Mouse (Mus musculus) intestine, embryonic 15.5 days (tissue): Measurements from ENCODE around the gene Jtb. TPM values are rescaled to one million over a fixed set of nuclear protein-coding genes. Genes with fewer than 3 reads are reported as not detected.

Experiments
- ATAC-seq: fragments of 200-750 bp; cut with Nextera tagmentation; 2 replicates; pipeline ENCODE4 v1.8.0; 2017; ENCODE audit warnings: moderate TSS enrichment, moderate library complexity
- H3K27ac ChIP-seq: fragments of 300-500 bp; sonication (generic); 2 replicates; pipeline ENCODE4 v1.5.1; 2015; ENCODE audit warnings: mild to moderate bottlenecking, inconsistent platforms
- H3K27me3 ChIP-seq: fragments of 300-500 bp; sonication (generic); replicated peaks from 2 replicates; pipeline ENCODE4 v1.6.1; 2015; ENCODE audit warnings: inconsistent platforms
- H3K36me3 ChIP-seq: fragments of 300-500 bp; sonication (generic); 2 replicates; pipeline ENCODE4 v1.6.1; 2015; ENCODE audit warnings: inconsistent platforms
- H3K4me1 ChIP-seq: fragments of 300-500 bp; sonication (generic); replicated peaks from 2 replicates; pipeline ENCODE4 v1.6.1; 2015; ENCODE audit warnings: inconsistent platforms
- H3K4me2 ChIP-seq: fragments of 300-500 bp; sonication (generic); replicated peaks from 2 replicates; pipeline ENCODE4 v1.6.1; 2015; ENCODE audit warnings: mild to moderate bottlenecking, inconsistent platforms
- H3K4me3 ChIP-seq: fragments of 300-500 bp; sonication (generic); replicated peaks from 2 replicates; pipeline ENCODE4 v1.5.1; 2015; ENCODE audit warnings: inconsistent platforms
- H3K9ac ChIP-seq: fragments of 300-500 bp; sonication (generic); 2 replicates; pipeline ENCODE4 v1.6.1; 2015; ENCODE audit warnings: inconsistent platforms
- H3K9me3 ChIP-seq: fragments of 300-500 bp; sonication (generic); 2 replicates; pipeline ENCODE4 v1.6.1; 2016; ENCODE audit warnings: inconsistent platforms
- WGBS: fragments of 180-500 bp; shearing (Covaris S2); methylation state at CpG from one replicate; pipeline ENCODE4 v1.1.7; 2015; 5-methylcytosine and 5-hydroxymethylcytosine counted together
- polyA plus RNA-seq: library from polyadenylated mRNA; unstranded; fragments of >200 nt; fragmentation: Nextera tagmentation; extraction: Ambion mirVana; gene quantifications from 2 replicates; pipeline ENCODE4 v1.2.1, GENCODE M21; 2015

Jtb gene
- polyA plus RNA-seq, 1 experiment from 2014 or later, result 111 TPM

- H3K4me1 ChIP-seq, result peaks cover 20% of the 10 kb centered on the region
- no peaks in the 10 kb centered on the region for H3K27me3 ChIP-seq
- no peak for ATAC-seq
- H3K4me3 ChIP-seq, result peak overlapping the region; percentile 60
- H3K9me3 ChIP-seq, result no peaks in the 10 kb centered on the region
- peak overlapping the region; percentile 73; the same call in 1 of the 2 replicates for H3K9ac ChIP-seq
- peak overlapping the region; percentile 82 for H3K4me2 ChIP-seq
- H3K36me3 ChIP-seq, result peaks cover 21% of the 10 kb centered on the region
- H3K27ac ChIP-seq, result no peak overlapping the region; the same call in 1 of the 2 replicates
- WGBS, result 66% methylated on average over 13 of the region's 13 CpGs
Measured at GRCm38 (mm10) chr3:90211475-90212398, 19.7 kb upstream of the Jtb start.

- Histone ChIP-seq H3K36me3 (peaks cover 21% of the 10 kb centered on the region), H3K27ac (no peak overlapping the region), H3K4me1 (peaks cover 20% of the 10 kb centered on the region), H3K4me3 (peak overlapping the region; percentile 60), H3K4me2 (peak overlapping the region; percentile 82), H3K9me3 (no peaks in the 10 kb centered on the region), H3K27me3 (no peaks in the 10 kb centered on the region), H3K9ac (peak overlapping the region; percentile 73)
- ATAC-seq, result no peak
- WGBS, result 11% methylated on average over 5 of the region's 5 CpGs
Measured at GRCm38 (mm10) chr3:90212723-90213122, 18.7 kb upstream of the Jtb start.

GRCm38 (mm10) chr3:90213377-90213866 lies 18.0 kb upstream of the Jtb start, which contains the start of the genes Rps27 and Rab13:
Gene Rps27 (minus strand): TSS chr3:90213651.
Gene Rab13 (plus strand): TSS chr3:90213695.
- ATAC-seq, result peak; percentile 96
- Histone ChIP-seq H3K4me2 (peak within 1 kb of the TSS; percentile 82), H3K9me3 (no peaks in the 10 kb centered on the region), H3K4me3 (peak within 1 kb of the TSS; percentile 60), H3K9ac (peak within 1 kb of the TSS; percentile 73), H3K27me3 (no peaks in the 10 kb centered on the region), H3K4me1 (peaks cover 20% of the 10 kb centered on the region), H3K27ac (peak within 1 kb of the TSS; percentile 64), H3K36me3 (peaks cover 19% of the 10 kb centered on the region)
- under 1% methylated on average over 42 of the region's 42 CpGs for WGBS

GRCm38 (mm10) chr3:90213956-90214684 lies 17.3 kb upstream of the Jtb start:
- no peaks in the 10 kb centered on the region for H3K9me3 ChIP-seq
- ATAC-seq, result peak; percentile 66
- H3K27me3 ChIP-seq, result no peaks in the 10 kb centered on the region
- H3K9ac ChIP-seq, result no peak overlapping the region; the same call in 1 of the 2 replicates
- H3K4me2 ChIP-seq, result peak overlapping the region; percentile 53
- 13% methylated on average over 12 of the region's 12 CpGs for WGBS
- peak overlapping the region; percentile 60 for H3K4me3 ChIP-seq
- peaks cover 12% of the 10 kb centered on the region for H3K36me3 ChIP-seq
- no peak overlapping the region for H3K27ac ChIP-seq
- H3K4me1 ChIP-seq, result peaks cover 20% of the 10 kb centered on the region

- H3K27me3 ChIP-seq, result no peaks in the 10 kb centered on the region
- 36% methylated on average over 1 of the region's 1 CpGs for WGBS
- peaks cover 3% of the 10 kb centered on the region; the same call in 1 of the 2 replicates for H3K36me3 ChIP-seq
- H3K4me1 ChIP-seq, result peaks cover 16% of the 10 kb centered on the region
- H3K9ac ChIP-seq, result no peak overlapping the region
- no peaks in the 10 kb centered on the region for H3K9me3 ChIP-seq
- no peak overlapping the region for H3K4me2 ChIP-seq
- no peak overlapping the region for H3K27ac ChIP-seq
- H3K4me3 ChIP-seq, result no peak overlapping the region
- ATAC-seq, result no peak
Measured at GRCm38 (mm10) chr3:90215825-90216380, 15.5 kb upstream of the Jtb start.

- Histone ChIP-seq H3K4me3 (peak overlapping the region; percentile 53), H3K4me1 (peaks cover 9% of the 10 kb centered on the region), H3K9ac (peak overlapping the region; percentile 55; the same call in 1 of the 2 replicates), H3K36me3 (0 out of 2 replicates have a peak, but pooled peaks cover 4% of the 10 kb centered on the region), H3K4me2 (peak overlapping the region; percentile 80), H3K27me3 (no peaks in the 10 kb centered on the region), H3K27ac (peak overlapping the region; percentile 89), H3K9me3 (no peaks in the 10 kb centered on the region)
- WGBS, result 9% methylated on average over 6 of the region's 6 CpGs
- peak; percentile 71 for ATAC-seq
Measured at GRCm38 (mm10) chr3:90220088-90220487, 11.3 kb upstream of the Jtb start.

- under 1% methylated on average over 20 of the region's 20 CpGs for WGBS
- H3K9ac ChIP-seq, result peak overlapping the region; percentile 55
- 0 out of 2 replicates have a peak, but pooled peaks cover 4% of the 10 kb centered on the region for H3K36me3 ChIP-seq
- H3K4me3 ChIP-seq, result peak overlapping the region; percentile 53
- H3K4me1 ChIP-seq, result peaks cover 9% of the 10 kb centered on the region
- H3K9me3 ChIP-seq, result no peaks in the 10 kb centered on the region
- no peaks in the 10 kb centered on the region for H3K27me3 ChIP-seq
- peak overlapping the region; percentile 80 for H3K4me2 ChIP-seq
- ATAC-seq, result peak; percentile 90
- H3K27ac ChIP-seq, result peak overlapping the region; percentile 89
Measured at GRCm38 (mm10) chr3:90220531-90220951, 10.9 kb upstream of the Jtb start.

GRCm38 (mm10) chr3:90221123-90221522 lies 10.3 kb upstream of the Jtb start:
- Histone ChIP-seq H3K4me2 (peak overlapping the region; percentile 80), H3K9ac (peak overlapping the region; percentile 55), H3K4me1 (peaks cover 9% of the 10 kb centered on the region), H3K27me3 (no peaks in the 10 kb centered on the region), H3K27ac (peak overlapping the region; percentile 89; the same call in 1 of the 2 replicates), H3K4me3 (peak overlapping the region; percentile 53), H3K36me3 (0 out of 2 replicates have a peak, but pooled peaks cover 4% of the 10 kb centered on the region), H3K9me3 (no peaks in the 10 kb centered on the region)
- WGBS, result 15% methylated on average over 5 of the region's 5 CpGs
- peak; percentile 5; the same call in 1 of the 2 replicates for ATAC-seq

- Histone ChIP-seq H3K4me2 (no peak overlapping the region), H3K4me1 (peaks cover 9% of the 10 kb centered on the region), H3K9ac (no peak overlapping the region), H3K4me3 (no peak overlapping the region), H3K27me3 (no peaks in the 10 kb centered on the region), H3K9me3 (no peaks in the 10 kb centered on the region), H3K36me3 (0 out of 2 replicates have a peak, but pooled peaks cover 4% of the 10 kb centered on the region), H3K27ac (no peak overlapping the region)
- no peak for ATAC-seq
- 86% methylated on average over 4 of the region's 4 CpGs for WGBS
Measured at GRCm38 (mm10) chr3:90222455-90222854, 8.9 kb upstream of the Jtb start.

- no peak overlapping the region for H3K4me3 ChIP-seq
- WGBS, result 69% methylated on average over 3 of the region's 3 CpGs
- no peak overlapping the region for H3K27ac ChIP-seq
- 0 out of 2 replicates have a peak, but pooled peaks cover 4% of the 10 kb centered on the region for H3K36me3 ChIP-seq
- H3K4me1 ChIP-seq, result peaks cover 9% of the 10 kb centered on the region
- no peak overlapping the region for H3K9ac ChIP-seq
- no peaks in the 10 kb centered on the region for H3K9me3 ChIP-seq
- no peak for ATAC-seq
- no peaks in the 10 kb centered on the region for H3K27me3 ChIP-seq
- no peak overlapping the region for H3K4me2 ChIP-seq
Measured at GRCm38 (mm10) chr3:90222941-90223340, 8.5 kb upstream of the Jtb start.

GRCm38 (mm10) chr3:90224331-90224730 lies 7.1 kb upstream of the Jtb start:
- no peak overlapping the region for H3K4me2 ChIP-seq
- 83% methylated on average over 10 of the region's 10 CpGs for WGBS
- no peak overlapping the region for H3K9ac ChIP-seq
- H3K9me3 ChIP-seq, result no peaks in the 10 kb centered on the region
- no peak overlapping the region for H3K4me3 ChIP-seq
- ATAC-seq, result no peak
- 0 out of 2 replicates have a peak, but pooled peaks cover 4% of the 10 kb centered on the region for H3K36me3 ChIP-seq
- H3K27ac ChIP-seq, result no peak overlapping the region
- peaks cover 9% of the 10 kb centered on the region for H3K4me1 ChIP-seq
- no peaks in the 10 kb centered on the region for H3K27me3 ChIP-seq
